Mouse (Mus musculus): ENCODE measurements around the gene Mark3. TPM values are rescaled to one million over a fixed set of nuclear protein-coding genes. Genes with fewer than 3 reads are reported as not detected.
"Not testable (repeated sequence)": the region's sequence is repeated elsewhere in the genome, so short reads cannot be mapped to it uniquely, and the experiment has no call there.

Mark3 gene
- total and polyA plus RNA-seq, 3 experiments = 34.3 to 51.2 (median 40.2) TPM

DNA sequence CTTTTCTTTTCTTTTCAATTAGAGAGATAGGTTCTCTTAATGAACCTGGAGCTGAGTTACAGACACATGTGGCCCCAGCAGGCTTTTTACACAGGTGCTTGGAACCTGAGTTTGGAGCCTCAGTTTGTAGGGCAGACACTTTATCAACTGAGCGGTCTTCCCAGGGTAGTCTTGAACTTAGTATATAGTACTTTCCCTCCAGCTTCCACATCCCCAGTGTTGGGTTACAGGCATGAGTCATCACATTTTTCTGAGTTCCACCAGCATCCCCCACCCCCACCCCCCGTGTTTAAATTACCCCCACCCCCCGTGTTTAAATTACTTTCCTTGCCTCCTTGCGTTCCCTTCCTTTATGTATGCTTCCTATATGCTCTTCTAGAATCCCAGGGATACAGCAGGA is 19.0 kb upstream of the Mark3 start:
- Histone ChIP-seq H3K4me1 (ENCODE audit: control insufficient read depth in 1 of 2, insufficient read depth in 2 of 2) (peaks cover 4 to 23% of the 10 kb centered on the region in 2 experiments; a peak in 3 of 4 replicates), H3K4me2 (ENCODE audit: insufficient read depth, low read depth, poor library complexity, severe bottlenecking) (no peak overlapping the region), H3K79me2 (replicated peaks; ENCODE audit: control insufficient read depth, extremely low read depth, insufficient read depth, poor library complexity, severe bottlenecking) (no peaks in the 10 kb centered on the region), H3K36me3 (replicated peaks in 1 of 2; ENCODE audit: control insufficient read depth in 1 of 2, insufficient read depth in 1 of 2, low read length in 1 of 2) (peaks cover 0 to 4% of the 10 kb centered on the region in 2 experiments), H3K27me3 (replicated peaks) (no peaks in the 10 kb centered on the region), H3K9me3 (replicated peaks; ENCODE audit: low read length) (no peaks in the 10 kb centered on the region), H3K4me3 (replicated peaks in 1 of 3; ENCODE audit: low read depth in 2 of 3, low read length in 2 of 3, poor library complexity in 1 of 3) (no peak overlapping the region), H3K27ac (ENCODE audit: insufficient read depth, low read depth) (no peak overlapping the region), H3K9ac (ENCODE audit: insufficient read depth, low read depth) (no peak overlapping the region)
- dilution Hi-C loops (cut with MboI; ENCODE audit: extremely low pct_ligation_motif_present, extremely low pct_unique_long_range_greater_than_20kb, low sequenced_read_pairs) (no loop called here), in situ Hi-C loops (cut with MboI; ENCODE audit: low pct_ligation_motif_present, low pct_unique_long_range_greater_than_20kb, low sequenced_read_pairs) (no loop called here)
- DNase-seq (ENCODE audit: extremely low read depth) = no peak
- TF ChIP-seq ZMIZ1 (IDR thresholded peaks at IDR 0.05; ENCODE audit: low read depth, low read length) = no peak
- no peak for TF ChIP-seq UBTF (IDR thresholded peaks at IDR 0.05; ENCODE audit: low read depth, low read length)
- no peak for TF ChIP-seq RAD21 (IDR thresholded peaks at IDR 0.05; ENCODE audit: low read depth, low read length)
- no peak for TF ChIP-seq SIN3A (IDR thresholded peaks at IDR 0.05; ENCODE audit: low read length)
- TF ChIP-seq BHLHE40 (IDR thresholded peaks at IDR 0.05; ENCODE audit: low read depth, low read length) = no peak
- no peak for TF ChIP-seq EP300 (IDR thresholded peaks at IDR 0.05; ENCODE audit: low read length)
- TF ChIP-seq ZNF384 (IDR thresholded peaks at IDR 0.05; ENCODE audit: low read depth, low read length) = no peak
- TF ChIP-seq USF2 (conservative IDR thresholded peaks at IDR 0.05; ENCODE audit: low read depth, low read length) = no peak
- TF ChIP-seq PAX5 (IDR thresholded peaks at IDR 0.05; ENCODE audit: low read length) = no peak
- no peak for TF ChIP-seq CHD2 (IDR thresholded peaks at IDR 0.05; ENCODE audit: low read length)
- no peak for TF ChIP-seq MAZ (IDR thresholded peaks at IDR 0.05; ENCODE audit: low read depth, low read length)
- TF ChIP-seq POLR2A (IDR thresholded peaks at IDR 0.05; ENCODE audit: low read depth, low read length) = no peak
- TF ChIP-seq E2F4 (IDR thresholded peaks at IDR 0.05; ENCODE audit: insufficient replicate concordance, low read depth, low read length) = no peak
- TF ChIP-seq TBP (conservative IDR thresholded peaks at IDR 0.05; ENCODE audit: low read depth, low read length) = no peak
- no peak for TF ChIP-seq MEF2A (IDR thresholded peaks at IDR 0.05; ENCODE audit: borderline replicate concordance, low read depth, low read length)

DNA sequence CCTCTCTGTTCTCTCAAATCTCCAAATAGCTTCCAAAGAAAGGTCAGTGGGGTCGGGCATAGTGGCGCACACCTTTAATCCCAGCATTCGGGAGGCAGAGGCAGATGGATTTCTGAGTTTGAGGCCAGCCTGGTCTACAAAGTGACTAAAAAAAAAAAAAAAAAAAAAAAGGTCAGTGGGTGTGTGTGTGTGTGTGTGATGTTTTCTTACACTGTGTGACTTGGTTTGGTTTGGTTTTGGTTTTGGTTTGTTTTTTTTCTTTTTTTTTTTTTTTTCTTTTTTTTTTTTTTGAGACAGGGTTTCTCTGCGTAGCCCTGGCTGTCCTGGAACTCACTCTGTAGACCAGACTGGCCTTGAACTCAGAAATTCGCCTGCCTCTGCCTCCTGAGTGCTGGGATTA is 18.4 kb upstream of the Mark3 start:
- H3K27me3 ChIP-seq (replicated peaks); DNase-seq (ENCODE audit: extremely low read depth); in situ Hi-C loops (cut with MboI; ENCODE audit: low pct_ligation_motif_present, low pct_unique_long_range_greater_than_20kb, low sequenced_read_pairs); H3K79me2 ChIP-seq (replicated peaks; ENCODE audit: control insufficient read depth, extremely low read depth, insufficient read depth, poor library complexity, severe bottlenecking); dilution Hi-C loops (cut with MboI; ENCODE audit: extremely low pct_ligation_motif_present, extremely low pct_unique_long_range_greater_than_20kb, low sequenced_read_pairs); H3K27ac ChIP-seq (ENCODE audit: insufficient read depth, low read depth); H3K9ac ChIP-seq (ENCODE audit: insufficient read depth, low read depth); H3K4me3 ChIP-seq (replicated peaks in 1 of 3; ENCODE audit: low read depth in 2 of 3, low read length in 2 of 3, poor library complexity in 1 of 3); H3K9me3 ChIP-seq (replicated peaks; ENCODE audit: low read length); H3K36me3 ChIP-seq (replicated peaks in 1 of 2; ENCODE audit: control insufficient read depth in 1 of 2, insufficient read depth in 1 of 2, low read length in 1 of 2): not testable (repeated sequence)
- TF ChIP-seq ZNF384 (IDR thresholded peaks at IDR 0.05; ENCODE audit: low read depth, low read length) = peak; percentile 92
- Histone ChIP-seq H3K4me2 (ENCODE audit: insufficient read depth, low read depth, poor library complexity, severe bottlenecking) (0 out of 2 replicates have a peak overlapping the region, but pooled peaks have one; percentile 26), H3K4me1 (ENCODE audit: control insufficient read depth in 1 of 2, insufficient read depth in 2 of 2) (peaks cover 8 to 23% of the 10 kb centered on the region in 2 experiments)

DNA sequence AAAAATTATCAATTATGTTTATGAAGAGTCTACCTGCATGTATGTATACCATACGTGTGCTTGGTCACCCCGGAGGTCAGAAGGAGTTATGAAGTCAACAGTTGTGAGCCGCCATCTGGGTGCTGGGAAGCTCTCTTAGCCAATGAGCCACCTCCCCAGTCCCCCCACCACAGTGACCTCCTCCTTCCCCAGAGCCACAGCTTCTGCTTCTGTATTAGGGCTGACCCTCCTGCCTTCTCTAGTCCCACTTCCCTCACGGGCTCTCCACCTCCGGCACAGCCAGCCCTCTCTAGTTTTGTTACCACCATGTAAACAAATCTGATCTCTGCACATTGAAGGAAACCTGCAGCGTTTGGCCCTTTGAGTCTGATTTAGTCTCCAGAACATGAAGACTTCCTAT is 16.8 kb upstream of the Mark3 start:
- Histone ChIP-seq H3K27me3 (replicated peaks) (no peaks in the 10 kb centered on the region), H3K9ac (ENCODE audit: insufficient read depth, low read depth) (no peak overlapping the region), H3K36me3 (replicated peaks in 1 of 2; ENCODE audit: control insufficient read depth in 1 of 2, insufficient read depth in 1 of 2, low read length in 1 of 2) (no peaks in the 10 kb centered on the region), H3K4me1 (ENCODE audit: control insufficient read depth in 1 of 2, insufficient read depth in 2 of 2) (peaks cover 10 to 23% of the 10 kb centered on the region in 2 experiments), H3K9me3 (replicated peaks; ENCODE audit: low read length) (no peaks in the 10 kb centered on the region), H3K4me3 (replicated peaks in 1 of 3; ENCODE audit: low read depth in 2 of 3, low read length in 2 of 3, poor library complexity in 1 of 3) (no peak overlapping the region), H3K79me2 (replicated peaks; ENCODE audit: control insufficient read depth, extremely low read depth, insufficient read depth, poor library complexity, severe bottlenecking) (no peaks in the 10 kb centered on the region), H3K4me2 (ENCODE audit: insufficient read depth, low read depth, poor library complexity, severe bottlenecking) (no peak overlapping the region), H3K27ac (ENCODE audit: insufficient read depth, low read depth) (no peak overlapping the region)
- dilution Hi-C loops (cut with MboI; ENCODE audit: extremely low pct_ligation_motif_present, extremely low pct_unique_long_range_greater_than_20kb, low sequenced_read_pairs) (no loop called here), in situ Hi-C loops (cut with MboI; ENCODE audit: low pct_ligation_motif_present, low pct_unique_long_range_greater_than_20kb, low sequenced_read_pairs) (no loop called here)
- TF ChIP-seq HCFC1 (IDR thresholded peaks at IDR 0.05; ENCODE audit: low read depth, low read length) (no peak), MXI1 (IDR thresholded peaks at IDR 0.05; ENCODE audit: low read depth, low read length) (no peak), RAD21 (IDR thresholded peaks at IDR 0.05; ENCODE audit: low read depth, low read length) (no peak), JUND (conservative IDR thresholded peaks at IDR 0.05; ENCODE audit: low read depth, low read length) (no peak), MAZ (IDR thresholded peaks at IDR 0.05; ENCODE audit: low read depth, low read length) (no peak), E2F4 (IDR thresholded peaks at IDR 0.05; ENCODE audit: insufficient replicate concordance, low read depth, low read length) (no peak), BHLHE40 (IDR thresholded peaks at IDR 0.05; ENCODE audit: low read depth, low read length) (no peak), MAFK (IDR thresholded peaks at IDR 0.05; ENCODE audit: insufficient replicate concordance, low read length) (no peak), IRF4 (IDR thresholded peaks at IDR 0.05; ENCODE audit: low read depth, low read length) (no peak), ZC3H11A (IDR thresholded peaks at IDR 0.05; ENCODE audit: low read depth, low read length) (no peak)
- DNase-seq (ENCODE audit: extremely low read depth) = no peak
